Mouse (Mus musculus) CH12.LX (cell line): Measurements from ENCODE around the gene Sphk1. TPM values are rescaled to one million over a fixed set of nuclear protein-coding genes. Genes with fewer than 3 reads are reported as not detected.

ENCODE experiments used
- DNase-seq: peaks from one replicate; pipeline ENCODE4 v3.0.0-alpha.2; 2013; ENCODE audit errors: extremely low read depth
- H3K27ac ChIP-seq: 2 replicates; pipeline ENCODE4 v1.5.1; 2012; ENCODE audit warnings: low read depth, mild to moderate bottlenecking, control low read depth, moderate library complexity; ENCODE audit not compliant: insufficient read depth
- H3K27me3 ChIP-seq: replicated peaks from 2 replicates; pipeline ENCODE3; 2012; ENCODE audit warnings: inconsistent platforms
- H3K36me3 ChIP-seq, 2 experiments: replicated peaks in 1 of 2; 2 replicates each; pipeline versions ENCODE3 to v1.6.1; 2012; ENCODE audit warnings: inconsistent platforms in 1 of 2, low read length in 1 of 2, mild to moderate bottlenecking in 1 of 2, mixed read lengths in 1 of 2, moderate library complexity in 1 of 2; ENCODE audit not compliant: control insufficient read depth in 1 of 2, insufficient read depth in 1 of 2
- H3K4me1 ChIP-seq, 2 experiments: 2 replicates each; pipeline ENCODE4 v1.6.1; 2012; ENCODE audit warnings: inconsistent platforms in 1 of 2, moderate library complexity in 1 of 2; ENCODE audit not compliant: insufficient read depth in 2 of 2, control insufficient read depth in 1 of 2
- H3K4me2 ChIP-seq: 2 replicates; pipeline ENCODE4 v1.6.1; 2012; ENCODE audit warnings: low read depth, mild to moderate bottlenecking, control low read depth; ENCODE audit not compliant: poor library complexity, insufficient read depth, severe bottlenecking
- H3K4me3 ChIP-seq, 3 experiments: fragments of 150-350 bp in 1 of 3; sonication (generic) in 1 of 3; replicated peaks in 1 of 3; 2 replicates each; pipeline versions ENCODE3 to v1.5.1; 2011 to 2012; ENCODE audit warnings: low read depth in 2 of 3, low read length in 2 of 3, mild to moderate bottlenecking in 2 of 3, moderate library complexity in 2 of 3, control low read depth in 1 of 3, improper control_type of control experiment in 1 of 3, inconsistent platforms in 1 of 3, mixed read lengths in 1 of 3; ENCODE audit not compliant: poor library complexity in 1 of 3
- H3K79me2 ChIP-seq: replicated peaks from 2 replicates; pipeline ENCODE4 v1.6.1; 2012; ENCODE audit warnings: mild to moderate bottlenecking, moderate library complexity; ENCODE audit not compliant: control insufficient read depth, poor library complexity, insufficient read depth, severe bottlenecking; ENCODE audit errors: extremely low read depth
- H3K9ac ChIP-seq: 2 replicates; pipeline ENCODE4 v1.6.1; 2012; ENCODE audit warnings: low read depth, mild to moderate bottlenecking, control low read depth, moderate library complexity; ENCODE audit not compliant: insufficient read depth
- H3K9me3 ChIP-seq: replicated peaks from 2 replicates; pipeline ENCODE3; 2012; ENCODE audit warnings: low read length, inconsistent platforms, mixed read lengths
- BHLHE40 ChIP-seq: IDR thresholded peaks from 2 replicates; pipeline ENCODE4 v1.6.1; 2011; ENCODE audit warnings: mild to moderate bottlenecking, low read depth, low read length, improper control_type of control experiment
- E2F4 ChIP-seq: IDR thresholded peaks from 2 replicates; pipeline ENCODE4 v1.6.1; 2011; ENCODE audit warnings: low read depth, low read length, improper control_type of control experiment; ENCODE audit not compliant: insufficient replicate concordance
- ELF1 ChIP-seq: IDR thresholded peaks from 2 replicates; pipeline ENCODE4 v1.6.1; 2014; ENCODE audit warnings: low read depth, mild to moderate bottlenecking, inconsistent platforms, low read length, improper control_type of control experiment
- EP300 ChIP-seq: IDR thresholded peaks from 2 replicates; pipeline ENCODE4 v1.6.1; 2011; ENCODE audit warnings: low read length, improper control_type of control experiment
- GABPA ChIP-seq: IDR thresholded peaks from 2 replicates; pipeline ENCODE4 v1.6.1; 2012; ENCODE audit warnings: low read depth, low read length, improper control_type of control experiment, inconsistent platforms; ENCODE audit not compliant: insufficient replicate concordance
- IRF4 ChIP-seq: IDR thresholded peaks from 2 replicates; pipeline ENCODE4 v1.6.1; 2014; ENCODE audit warnings: low read depth, mild to moderate bottlenecking, inconsistent platforms, low read length, improper control_type of control experiment
- JUND ChIP-seq: conservative IDR thresholded peaks from 2 replicates; pipeline ENCODE4 v1.6.1; 2011; ENCODE audit warnings: low read depth, low read length, improper control_type of control experiment
- KAT2A ChIP-seq: IDR thresholded peaks from 2 replicates; pipeline ENCODE4 v1.6.1; 2012; ENCODE audit warnings: low read length, improper control_type of control experiment, inconsistent platforms; ENCODE audit not compliant: insufficient replicate concordance
- MAX ChIP-seq: IDR thresholded peaks from 2 replicates; pipeline ENCODE4 v1.6.1; 2011; ENCODE audit warnings: low read length, improper control_type of control experiment
- MYC ChIP-seq: IDR thresholded peaks from 2 replicates; pipeline ENCODE4 v1.6.1; 2011; ENCODE audit warnings: low read depth, mild to moderate bottlenecking, improper control_type of control experiment, low read length
- PAX5 ChIP-seq: IDR thresholded peaks from 2 replicates; pipeline ENCODE4 v1.6.1; 2012; ENCODE audit warnings: low read length, inconsistent platforms, mixed read lengths
- POLR2A ChIP-seq: IDR thresholded peaks from 2 replicates; pipeline ENCODE4 v1.6.1; 2011; ENCODE audit warnings: low read depth, mild to moderate bottlenecking, improper control_type of control experiment, low read length
- USF2 ChIP-seq: conservative IDR thresholded peaks from 2 replicates; pipeline ENCODE4 v1.6.1; 2011; ENCODE audit warnings: low read depth, low read length, improper control_type of control experiment
- ZMIZ1 ChIP-seq: IDR thresholded peaks from 2 replicates; pipeline ENCODE4 v1.6.1; 2012; ENCODE audit warnings: low read depth, mild to moderate bottlenecking, inconsistent platforms, low read length, improper control_type of control experiment
- ZNF384 ChIP-seq: IDR thresholded peaks from 2 replicates; pipeline ENCODE4 v1.6.1; 2012; ENCODE audit warnings: low read depth, low read length, improper control_type of control experiment, inconsistent platforms
- dilution Hi-C: fragments of 300-500 bp; cut with MboI; formaldehyde crosslinking; loops from 2 replicates; pipeline ENCODE4 v1.14.3; 2020; ENCODE audit warnings: low sequenced_read_pairs; ENCODE audit not compliant: extremely low pct_unique_long_range_greater_than_20kb, extremely low pct_ligation_motif_present
- in situ Hi-C: fragments of 300-500 bp; cut with MboI; formaldehyde crosslinking; loops from 3 replicates; pipeline ENCODE4 v1.14.3; 2019; ENCODE audit warnings: low sequenced_read_pairs, low pct_ligation_motif_present, low pct_unique_long_range_greater_than_20kb, mixed read lengths
- polyA plus RNA-seq: library from polyadenylated mRNA; unstranded; fragments of >175 nt; gene quantifications from 2 replicates; pipeline ENCODE4 v1.2.1, GENCODE M21; 2012; ENCODE audit warnings: low read depth; ENCODE audit not compliant: insufficient read length
- total RNA-seq, 2 experiments: library from RNA; depleted of rRNA; stranded (reverse); fragments of 300-350 nt in 1 of 2; fragments of >200 nt in 1 of 2; gene quantifications; 2 replicates each; pipeline ENCODE4 v1.2.3; 2012 to 2014

The Sphk1 gene
- total and polyA plus RNA-seq, 3 experiments, result 0.50 to 2.1 (median 0.89) TPM

GRCm38 (mm10) chr11:116506151-116506875 lies 24.4 kb upstream of the Sphk1 start:
- Histone ChIP-seq H3K4me2 (no peak overlapping the region), H3K27me3 (peaks cover 5% of the 10 kb centered on the region), H3K27ac (no peak overlapping the region), H3K4me3 (no peak overlapping the region), H3K9ac (no peak overlapping the region), H3K79me2 (no peaks in the 10 kb centered on the region), H3K36me3 (no peaks in the 10 kb centered on the region), H3K4me1 (peaks cover 0 to 7% of the 10 kb centered on the region in 2 experiments; a peak in 2 of 4 replicates), H3K9me3 (peaks cover 8% of the 10 kb centered on the region)
- TF ChIP-seq POLR2A (no peak), ZNF384 (no peak)
- no peak for DNase-seq
- in situ Hi-C loops (no loop called here), dilution Hi-C loops (no loop called here)

GRCm38 (mm10) chr11:116508689-116509088 lies 22.0 kb upstream of the Sphk1 start:
- peaks cover 8% of the 10 kb centered on the region for H3K9me3 ChIP-seq
- no peaks in the 10 kb centered on the region for H3K4me1 ChIP-seq
- H3K4me2 ChIP-seq, result no peak overlapping the region
- H3K27ac ChIP-seq, result no peak overlapping the region
- H3K36me3 ChIP-seq, result no peaks in the 10 kb centered on the region
- no peak for DNase-seq
- dilution Hi-C loops (no loop called here), in situ Hi-C loops (no loop called here)
- H3K4me3 ChIP-seq, result no peak overlapping the region
- TF ChIP-seq E2F4 (no peak), ZNF384 (no peak), KAT2A (no peak), BHLHE40 (no peak), PAX5 (no peak), JUND (no peak), POLR2A (no peak), GABPA (no peak), ELF1 (no peak), IRF4 (no peak), USF2 (no peak), EP300 (no peak), MAX (no peak), ZMIZ1 (no peak), MYC (no peak)
- no peaks in the 10 kb centered on the region for H3K79me2 ChIP-seq
- H3K27me3 ChIP-seq, result peaks cover 16% of the 10 kb centered on the region
- H3K9ac ChIP-seq, result no peak overlapping the region
